Mouse (Mus musculus) C2C12 (cell line): ENCODE data around the gene Tpsg1. TPM values are rescaled to one million over a fixed set of nuclear protein-coding genes. Genes with fewer than 3 reads are reported as not detected.

Experiments used
- H3K27me3 ChIP-seq: one replicate; pipeline ENCODE4 v1.6.1; 2011; ENCODE audit not compliant: control insufficient read depth, insufficient read depth, insufficient read length
- H3K36me3 ChIP-seq: one replicate; pipeline ENCODE4 v1.6.1; 2011; ENCODE audit not compliant: control insufficient read depth, insufficient read depth
- H3K4me3 ChIP-seq: one replicate; pipeline ENCODE4 v1.5.1; 2011; ENCODE audit warnings: mild to moderate bottlenecking, control low read depth; ENCODE audit not compliant: poor library complexity, insufficient read depth, severe bottlenecking
- H3K79me2 ChIP-seq: one replicate; pipeline ENCODE4 v1.6.1; 2011; ENCODE audit not compliant: control insufficient read depth, insufficient read depth
- H3K79me3 ChIP-seq: one replicate; pipeline ENCODE4 v1.6.1; 2011; ENCODE audit warnings: low read depth, control low read depth
- H3ac ChIP-seq: one replicate; pipeline ENCODE3; 2011; ENCODE audit warnings: low read depth; ENCODE audit not compliant: control insufficient read depth, insufficient read length
- CEBPB ChIP-seq: IDR thresholded peaks from one replicate; pipeline ENCODE4 v1.6.1; 2011; ENCODE audit warnings: low read depth, mild to moderate bottlenecking, control low read depth, moderate library complexity
- CTCF ChIP-seq: IDR thresholded peaks from one replicate; pipeline ENCODE4 v1.5.1; 2011; ENCODE audit not compliant: control insufficient read depth, insufficient read depth, insufficient read length
- FOSL1 ChIP-seq: IDR thresholded peaks from one replicate; pipeline ENCODE4 v1.8.0; 2011; ENCODE audit warnings: mild to moderate bottlenecking, low read length; ENCODE audit not compliant: poor library complexity, insufficient read depth, severe bottlenecking
- MAX ChIP-seq: IDR thresholded peaks from one replicate; pipeline ENCODE4 v1.6.1; 2011; ENCODE audit warnings: mild to moderate bottlenecking, control low read depth
- MYOD1 ChIP-seq: IDR thresholded peaks from one replicate; pipeline ENCODE4 v1.6.1; 2011; ENCODE audit warnings: low read depth; ENCODE audit not compliant: control insufficient read depth, insufficient read length
- MYOG ChIP-seq: IDR thresholded peaks from one replicate; pipeline ENCODE4 v1.6.1; 2011; ENCODE audit not compliant: control insufficient read depth, insufficient read length; ENCODE audit errors: extremely low read depth
- USF1 ChIP-seq: IDR thresholded peaks from one replicate; pipeline ENCODE4 v1.6.1; 2011; ENCODE audit warnings: low read depth, mild to moderate bottlenecking, control low read depth, moderate library complexity
- polyA plus RNA-seq: library from polyadenylated mRNA; unstranded; fragments of >200 nt; fragmentation: generic; extraction: Trizol; gene quantifications from one replicate; pipeline ENCODE4 v1.2.1, GENCODE M21; 2012; ENCODE audit warnings: missing spikeins

Tpsg1 gene
- polyA plus RNA-seq, 1 experiment, result not detected

- Histone ChIP-seq H3K27me3 (peaks cover 9% of the 10 kb centered on the region), H3K36me3 (no peaks in the 10 kb centered on the region), H3ac (no peak overlapping the region), H3K79me3 (no peaks in the 10 kb centered on the region), H3K4me3 (no peak overlapping the region), H3K79me2 (no peaks in the 10 kb centered on the region)
- TF ChIP-seq CTCF, result no peak
- TF ChIP-seq MAX, result no peak
- no peak for TF ChIP-seq MYOD1
- TF ChIP-seq FOSL1, result no peak
- TF ChIP-seq USF1, result no peak
- no peak for TF ChIP-seq MYOG
- no peak for TF ChIP-seq CEBPB
Observed at GRCm38 (mm10) chr17:25340003-25340402, 29.1 kb upstream of the Tpsg1 start.

GRCm38 (mm10) chr17:25341490-25341889 lies 27.6 kb upstream of the Tpsg1 start:
- TF ChIP-seq CEBPB (no peak), MYOG (no peak), MYOD1 (no peak), MAX (no peak), USF1 (no peak)
- Histone ChIP-seq H3K4me3 (no peak overlapping the region), H3ac (no peak overlapping the region), H3K79me3 (no peaks in the 10 kb centered on the region), H3K79me2 (no peaks in the 10 kb centered on the region), H3K27me3 (peaks cover 9% of the 10 kb centered on the region), H3K36me3 (no peaks in the 10 kb centered on the region)

- TF ChIP-seq MYOD1 (no peak), CEBPB (no peak), USF1 (no peak), FOSL1 (no peak), CTCF (no peak), MYOG (no peak), MAX (no peak)
- no peaks in the 10 kb centered on the region for H3K79me2 ChIP-seq
- H3K4me3 ChIP-seq, result no peak within 1 kb of the TSS
- no peak within 1 kb of the TSS for H3ac ChIP-seq
- H3K36me3 ChIP-seq, result no peaks in the 10 kb centered on the region
- no peaks in the 10 kb centered on the region for H3K79me3 ChIP-seq
- H3K27me3 ChIP-seq, result peaks cover 5% of the 10 kb centered on the region
Observed at GRCm38 (mm10) chr17:25345462-25345861, 23.6 kb upstream of the Tpsg1 start, which contains the start of gene Tpsab1. Gene Tpsab1, minus strand, starts transcription at chr17:25345562.

- Histone ChIP-seq H3K36me3 (no peaks in the 10 kb centered on the region), H3ac (no peak overlapping the region), H3K27me3 (peaks cover 14% of the 10 kb centered on the region), H3K79me3 (no peaks in the 10 kb centered on the region), H3K79me2 (no peaks in the 10 kb centered on the region), H3K4me3 (no peak overlapping the region)
- TF ChIP-seq MYOD1 (no peak), MAX (no peak), USF1 (no peak), CTCF (no peak), MYOG (no peak), CEBPB (no peak), FOSL1 (no peak)
Observed at GRCm38 (mm10) chr17:25361291-25361690, 7.8 kb upstream of the Tpsg1 start.

- H3K4me3 ChIP-seq, result no peak overlapping the region
- peaks cover 29% of the 10 kb centered on the region for H3K27me3 ChIP-seq
- H3K36me3 ChIP-seq, result no peaks in the 10 kb centered on the region
- no peaks in the 10 kb centered on the region for H3K79me3 ChIP-seq
- TF ChIP-seq MYOG, result no peak
- peak; percentile 61 for TF ChIP-seq CTCF
- TF ChIP-seq MYOD1, result no peak
- H3K79me2 ChIP-seq, result no peaks in the 10 kb centered on the region
- H3ac ChIP-seq, result no peak overlapping the region
Observed at GRCm38 (mm10) chr17:25363726-25364125, 5.3 kb upstream of the Tpsg1 start.

- Histone ChIP-seq H3K27me3 (peaks cover 25% of the 10 kb centered on the region), H3K79me3 (no peaks in the 10 kb centered on the region), H3K36me3 (no peaks in the 10 kb centered on the region), H3K79me2 (no peaks in the 10 kb centered on the region), H3ac (no peak within 1 kb of the TSS), H3K4me3 (no peak within 1 kb of the TSS)
- no peak for TF ChIP-seq CTCF
- no peak for TF ChIP-seq USF1
- TF ChIP-seq CEBPB, result no peak
- no peak for TF ChIP-seq MYOD1
- TF ChIP-seq MYOG, result no peak
- TF ChIP-seq FOSL1, result no peak
- TF ChIP-seq MAX, result no peak
Observed at GRCm38 (mm10) chr17:25366005-25366404, 3.1 kb upstream of the Tpsg1 start, which contains the start of gene Tpsb2. Gene Tpsb2, plus strand, starts transcription at chr17:25366305.
